16 mouse cellular contexts compared by ENCODE assay signal in genomic region chr9:105734651-105735050, GRCm38 (mm10).
DNase-seq lines count a peak whose midpoint lies in the region; ATAC-seq lines count a peak whose summit lies in the region.
"Had no signal": no experiment of that assay in that cellular context is flagged by ENCODE, and none has a peak within 500 bp of the region (broad histone marks: within the 10 kb centered on the region; RNA-seq: fewer than 3 reads in every experiment).

No protein-coding gene starts in this region.

- WGBS in hindbrain, embryonic 15.5 days, result 71% methylated on average over 2 of the region's 2 CpGs
- 81% methylated on average over 2 of the region's 2 CpGs for WGBS in hindbrain, embryonic 12.5 days
- 63% methylated on average over 2 of the region's 2 CpGs for WGBS in kidney, embryonic 14.5 days

- no peaks in the 10 kb centered on the region for H3K27me3 ChIP-seq in hindbrain, embryonic 15.5 days
- no peaks in the 10 kb centered on the region for H3K27me3 ChIP-seq in hindbrain, embryonic 12.5 days
- H3K27me3 ChIP-seq in kidney, embryonic 14.5 days (ENCODE audit: control insufficient read depth, insufficient read depth, low read length), result no peaks in the 10 kb centered on the region
- H3K27me3 ChIP-seq: embryonic facial prominence, embryonic 12.5 days; forebrain, embryonic 15.5 days; heart, embryonic 12.5 days; intestine, embryonic 15.5 days had no signal

- H3K4me1 ChIP-seq in hindbrain, embryonic 15.5 days (replicated peaks), result peaks cover 21% of the 10 kb centered on the region
- H3K4me1 ChIP-seq in hindbrain, embryonic 12.5 days, result peaks cover 4% of the 10 kb centered on the region; the same call in 1 of the 2 replicates
- H3K4me1 ChIP-seq in kidney, embryonic 14.5 days (ENCODE audit: control insufficient read depth, insufficient read depth, low read length), result no peaks in the 10 kb centered on the region
- H3K4me1 ChIP-seq: embryonic facial prominence, embryonic 12.5 days; heart, embryonic 12.5 days; intestine, embryonic 15.5 days had no signal

- no peak overlapping the region for H3K4me2 ChIP-seq in hindbrain, embryonic 15.5 days
- no peak overlapping the region for H3K4me2 ChIP-seq in hindbrain, embryonic 12.5 days (replicated peaks)
- no peak overlapping the region for H3K4me2 ChIP-seq in kidney, embryonic 14.5 days (replicated peaks; ENCODE audit: low read depth, low read length)
- H3K4me2 ChIP-seq: embryonic facial prominence, embryonic 12.5 days; forebrain, embryonic 15.5 days; heart, embryonic 12.5 days; intestine, embryonic 15.5 days had no signal

- H3K36me3 ChIP-seq in hindbrain, embryonic 15.5 days, result no peaks in the 10 kb centered on the region
- H3K36me3 ChIP-seq in hindbrain, embryonic 12.5 days, result no peaks in the 10 kb centered on the region
- H3K36me3 ChIP-seq in kidney, embryonic 14.5 days (ENCODE audit: control insufficient read depth, insufficient read depth, low read length), result no peaks in the 10 kb centered on the region
- H3K36me3 ChIP-seq: embryonic facial prominence, embryonic 12.5 days; forebrain, embryonic 15.5 days; heart, embryonic 12.5 days; intestine, embryonic 15.5 days had no signal

- no peak overlapping the region for H3K4me3 ChIP-seq in hindbrain, embryonic 15.5 days
- no peak overlapping the region for H3K4me3 ChIP-seq in hindbrain, embryonic 12.5 days
- H3K4me3 ChIP-seq in kidney, embryonic 14.5 days (ENCODE audit: low read length), result no peak overlapping the region
- H3K4me3 ChIP-seq: embryonic facial prominence, embryonic 12.5 days; forebrain, embryonic 15.5 days; gastrocnemius, adult 2 months; heart, embryonic 12.5 days; intestine, embryonic 15.5 days had no signal

- peak; percentile 42 for DNase-seq in kidney, adult 9 months
- peak; percentile 47 for DNase-seq in adrenal gland, postnatal 10 days
- peak; percentile 40 to 50 for DNase-seq in adrenal gland, postnatal 36 days
- DNase-seq in spleen, adult 12 weeks (ENCODE audit: low spot score), result no peak
- DNase-seq: cerebellum, adult 11 months; cerebellum, adult 9-10 months; cerebellum, postnatal 25 days; gastrocnemius, adult 2 months; gastrocnemius, postnatal 25 days had no signal

- no peaks in the 10 kb centered on the region for H3K9me3 ChIP-seq in hindbrain, embryonic 15.5 days
- H3K9me3 ChIP-seq in hindbrain, embryonic 12.5 days (replicated peaks), result no peaks in the 10 kb centered on the region
- no peaks in the 10 kb centered on the region for H3K9me3 ChIP-seq in kidney, embryonic 14.5 days (ENCODE audit: control insufficient read depth, low read length)
- H3K9me3 ChIP-seq: embryonic facial prominence, embryonic 12.5 days; forebrain, embryonic 15.5 days; heart, embryonic 12.5 days; intestine, embryonic 15.5 days had no signal

- H3K27ac ChIP-seq in hindbrain, embryonic 15.5 days (replicated peaks), result 0 out of 2 replicates have a peak overlapping the region, but pooled peaks have one; percentile 28
- H3K27ac ChIP-seq in hindbrain, embryonic 12.5 days, result no peak overlapping the region
- no peak overlapping the region for H3K27ac ChIP-seq in kidney, embryonic 14.5 days (ENCODE audit: low read depth, low read length)
- H3K27ac ChIP-seq: embryonic facial prominence, embryonic 12.5 days; forebrain, embryonic 15.5 days; gastrocnemius, adult 2 months; intestine, embryonic 15.5 days had no signal

- H3K9ac ChIP-seq in hindbrain, embryonic 15.5 days, result no peak overlapping the region
- H3K9ac ChIP-seq in hindbrain, embryonic 12.5 days, result no peak overlapping the region
- no peak overlapping the region for H3K9ac ChIP-seq in kidney, embryonic 14.5 days (ENCODE audit: low read depth, low read length)
- H3K9ac ChIP-seq: embryonic facial prominence, embryonic 12.5 days; forebrain, embryonic 15.5 days; heart, embryonic 12.5 days; intestine, embryonic 15.5 days had no signal

- ATAC-seq in hindbrain, embryonic 15.5 days (ENCODE audit: low FRiP score, low read depth), result no peak
- ATAC-seq in hindbrain, embryonic 12.5 days (ENCODE audit: low FRiP score), result no peak
- ATAC-seq in kidney, embryonic 14.5 days (ENCODE audit: low FRiP score, low TSS enrichment), result no peak
- ATAC-seq: intestine, embryonic 15.5 days had no signal
